Mouse (Mus musculus) naive thymus-derived CD4-positive, alpha-beta T cell, adult 2 months (primary cell): ENCODE results near the gene Kmt2d.

ENCODE experiments used
- DNase-seq: peaks from one replicate; pipeline ENCODE4 v3.0.0-alpha.2; 2011; ENCODE audit warnings: low read depth

The Kmt2d gene

DNA sequence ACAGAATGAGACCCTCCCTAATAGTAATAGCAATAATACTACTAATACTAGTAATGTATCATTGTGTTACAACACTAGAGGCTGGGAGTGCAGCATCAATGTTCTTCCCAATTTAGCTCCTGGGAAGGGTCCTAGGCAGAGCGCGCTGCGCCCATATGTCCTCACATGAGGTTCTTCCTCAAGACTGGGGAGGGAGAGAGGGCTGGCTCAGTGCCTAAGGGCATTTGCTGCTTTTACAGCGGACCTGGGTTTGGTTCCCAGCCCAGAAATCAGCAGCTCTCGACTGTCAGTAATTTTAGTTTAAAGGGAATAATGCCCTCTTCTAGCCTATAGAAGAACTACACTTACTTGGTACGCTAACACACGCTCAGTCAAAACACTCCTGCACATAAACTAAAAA lies 16.5 kb upstream of the Kmt2d start:
- no peak for DNase-seq

DNA sequence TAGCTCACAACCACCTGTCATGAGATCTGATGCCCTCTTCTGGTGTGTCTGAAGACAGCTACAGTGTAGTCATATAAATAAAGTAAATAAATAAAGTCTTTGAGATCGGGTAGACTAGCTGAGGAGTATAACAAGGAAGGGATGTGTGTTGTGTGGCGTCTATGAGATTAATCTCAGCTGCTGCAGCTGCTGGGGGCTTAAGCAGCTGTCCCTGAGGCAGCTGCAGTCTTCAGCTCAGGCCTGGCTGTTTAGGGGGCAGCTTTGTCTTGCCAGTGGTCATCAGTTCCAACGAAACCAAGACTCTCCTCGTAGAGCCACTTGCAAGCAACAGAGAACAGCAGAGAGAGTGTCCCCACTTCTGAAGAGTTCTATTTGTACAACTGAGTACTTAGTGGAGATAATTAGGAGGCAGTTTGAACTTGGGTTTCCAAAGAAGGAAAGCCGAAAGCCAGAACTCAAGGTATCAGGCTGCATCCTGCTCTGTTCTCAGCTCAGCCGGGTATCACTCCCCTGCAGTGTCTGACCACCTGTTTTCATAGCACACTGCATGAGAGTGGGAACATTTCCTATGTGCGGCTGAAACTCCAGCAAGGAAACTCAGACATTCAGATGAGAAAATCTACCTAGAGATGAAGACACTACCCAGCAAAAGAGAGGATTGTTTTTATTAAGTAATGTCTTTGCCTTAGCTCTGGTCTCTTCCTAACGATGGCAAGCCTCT lies 15.8 kb upstream of the Kmt2d start:
- no peak for DNase-seq

DNA sequence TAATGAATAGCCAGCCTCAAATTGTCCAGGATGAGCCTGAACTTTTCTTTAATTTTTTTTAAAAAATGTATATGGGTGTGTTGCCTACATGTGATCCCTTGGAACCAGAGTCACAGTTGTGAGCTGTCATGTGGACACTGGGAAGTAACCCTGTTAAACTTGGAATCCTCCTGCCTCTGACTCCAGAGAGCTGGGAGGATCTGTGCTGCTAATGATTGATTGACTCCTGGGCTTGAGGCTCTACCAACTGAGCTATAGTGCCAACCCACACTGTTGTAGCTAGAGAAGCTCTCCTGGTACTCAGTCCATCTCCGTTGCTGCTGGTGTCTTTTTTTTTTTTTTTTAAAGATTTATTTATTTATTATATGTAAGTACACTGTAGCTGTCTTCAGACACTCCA lies 13.1 kb upstream of the Kmt2d start:
- no peak for DNase-seq

DNA sequence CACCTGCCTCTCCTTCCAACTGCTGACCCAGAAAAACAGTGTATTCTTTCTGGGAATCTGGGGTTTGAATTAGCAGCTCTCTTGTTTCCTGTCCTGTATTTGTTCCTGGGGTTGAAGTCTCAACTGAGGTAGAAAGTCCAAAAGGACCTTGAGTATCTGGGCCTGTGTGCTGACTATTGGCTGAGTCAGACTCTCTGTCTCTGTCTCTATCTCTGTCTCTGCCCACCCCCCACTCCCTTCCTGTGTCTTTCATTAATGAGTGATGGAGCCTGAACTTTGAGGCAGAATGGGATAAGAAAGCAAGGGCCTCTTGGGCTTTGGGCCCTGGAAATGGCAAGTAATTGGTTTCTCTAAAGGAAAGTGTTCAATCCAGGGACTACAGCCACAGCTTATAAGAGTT lies 12.7 kb upstream of the Kmt2d start:
- no peak for DNase-seq

DNA sequence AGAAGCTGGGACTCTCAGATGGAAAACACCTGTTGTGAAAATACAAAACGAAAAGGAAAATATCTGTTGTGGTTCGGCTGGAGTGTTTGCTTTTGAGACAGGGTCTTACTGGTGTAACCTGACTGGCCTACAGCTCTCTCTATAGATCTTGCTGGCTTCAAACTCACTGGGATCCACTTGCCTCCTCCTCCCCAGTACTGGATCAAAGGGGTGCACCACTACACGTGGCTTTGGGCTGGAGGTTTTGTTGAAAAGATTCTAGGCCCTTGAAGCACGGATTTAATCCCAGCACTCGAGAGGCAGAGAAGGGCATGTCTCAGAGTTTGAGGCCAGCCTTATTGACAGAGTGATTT lies 10.6 kb upstream of the Kmt2d start:
- no peak for DNase-seq

DNA sequence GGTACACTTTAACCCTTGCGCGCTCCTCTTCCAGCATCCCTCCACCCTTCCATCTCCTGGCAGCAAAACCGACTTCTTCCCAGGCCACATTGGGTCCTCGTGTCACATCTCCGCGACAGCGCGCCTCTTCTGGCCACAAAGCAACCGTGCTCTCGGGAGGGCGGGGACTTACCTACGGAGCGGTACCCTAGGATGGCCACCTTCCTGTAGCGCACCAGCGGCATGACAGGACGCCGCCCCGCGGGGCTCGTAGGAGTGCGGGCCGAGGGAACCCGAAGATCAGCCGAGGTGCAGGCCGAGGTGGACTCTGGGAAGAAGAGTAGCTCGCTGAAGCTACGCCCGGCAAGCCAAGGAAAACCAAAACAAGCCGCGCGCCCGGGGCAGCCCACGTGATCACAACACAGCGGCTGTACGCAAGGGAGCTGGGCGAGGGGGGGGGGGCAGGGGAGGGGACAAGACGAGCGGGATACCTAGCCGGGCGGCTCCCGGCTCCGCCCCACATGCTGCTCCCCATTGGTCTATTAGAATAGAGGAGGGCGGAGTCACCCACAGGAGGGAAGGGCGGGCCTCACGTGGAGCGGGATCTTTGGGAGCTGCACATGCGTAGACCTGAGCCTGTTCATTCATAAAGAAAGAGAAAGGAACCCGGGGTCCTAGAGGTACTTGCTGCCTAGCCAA lies 10.1 kb upstream of the Kmt2d start:
- peak; percentile 95 for DNase-seq

DNA sequence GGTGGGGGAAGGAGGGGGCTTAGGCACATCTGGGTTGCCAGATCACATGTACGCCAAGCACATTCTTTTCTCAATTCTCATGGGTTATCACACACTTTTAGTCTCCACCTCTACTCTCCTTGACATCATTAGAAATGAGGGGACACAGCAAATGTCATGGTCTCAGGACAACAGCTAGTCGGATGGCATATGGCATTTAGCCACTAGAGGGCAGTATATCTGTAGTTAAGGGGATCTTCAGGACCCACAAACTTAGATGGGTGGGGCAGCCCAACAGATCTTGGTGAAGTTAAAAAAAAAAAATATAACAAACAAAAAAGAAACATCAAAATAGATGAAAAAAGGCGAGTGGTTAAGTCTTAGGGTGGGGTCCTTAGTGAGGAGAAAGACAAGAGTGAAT lies 6.3 kb upstream of the Kmt2d start:
- DNase-seq: peak; percentile 89

DNA sequence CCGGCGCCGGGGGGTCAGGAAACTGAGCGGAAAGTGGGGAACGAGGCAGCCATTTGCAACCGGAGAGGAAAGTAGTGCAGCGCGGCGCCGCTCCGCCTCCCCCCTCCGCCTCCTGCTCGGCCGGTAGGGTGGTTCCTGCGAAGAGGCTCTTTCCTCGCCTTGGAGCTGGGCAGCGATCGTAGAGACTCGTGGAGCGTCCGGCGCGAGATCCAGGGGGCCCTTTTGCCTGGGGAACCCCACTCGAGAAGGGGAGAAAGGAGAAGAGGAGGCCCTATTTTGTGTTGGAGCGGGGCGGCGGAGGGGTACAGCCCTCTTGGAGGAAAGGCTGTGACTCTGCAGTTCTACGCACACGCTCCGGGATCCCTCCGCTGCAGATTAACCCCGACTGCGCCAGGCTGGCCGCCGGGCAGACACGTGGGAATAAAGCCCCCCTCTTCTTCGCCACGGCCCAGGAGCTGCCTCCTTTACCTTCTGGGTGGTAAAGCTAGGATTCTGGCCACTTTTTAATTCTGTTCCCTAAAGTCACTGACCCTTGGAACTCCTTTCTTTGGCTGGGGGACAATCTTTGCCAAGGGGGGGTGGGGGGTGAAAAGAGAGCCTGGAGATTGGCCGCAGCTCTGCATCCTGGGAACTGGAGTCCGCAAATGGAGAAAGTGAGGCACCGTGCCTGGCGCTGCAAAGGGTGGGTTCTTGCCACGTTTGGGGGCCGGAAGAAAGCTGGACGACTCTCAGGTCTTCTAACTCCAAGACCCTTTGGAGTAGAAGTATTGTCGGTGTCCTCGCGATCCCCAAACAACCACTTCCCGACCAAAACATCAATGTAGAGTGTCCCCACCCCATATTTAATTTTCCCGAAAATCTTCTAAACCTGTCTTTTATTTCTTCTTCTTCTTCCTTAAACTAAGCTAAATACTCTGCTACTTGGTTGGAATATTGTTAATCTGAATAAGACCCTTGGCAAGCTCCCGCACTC lies 1.2 kb upstream of the Kmt2d start:
- DNase-seq: peak; percentile 96

DNA sequence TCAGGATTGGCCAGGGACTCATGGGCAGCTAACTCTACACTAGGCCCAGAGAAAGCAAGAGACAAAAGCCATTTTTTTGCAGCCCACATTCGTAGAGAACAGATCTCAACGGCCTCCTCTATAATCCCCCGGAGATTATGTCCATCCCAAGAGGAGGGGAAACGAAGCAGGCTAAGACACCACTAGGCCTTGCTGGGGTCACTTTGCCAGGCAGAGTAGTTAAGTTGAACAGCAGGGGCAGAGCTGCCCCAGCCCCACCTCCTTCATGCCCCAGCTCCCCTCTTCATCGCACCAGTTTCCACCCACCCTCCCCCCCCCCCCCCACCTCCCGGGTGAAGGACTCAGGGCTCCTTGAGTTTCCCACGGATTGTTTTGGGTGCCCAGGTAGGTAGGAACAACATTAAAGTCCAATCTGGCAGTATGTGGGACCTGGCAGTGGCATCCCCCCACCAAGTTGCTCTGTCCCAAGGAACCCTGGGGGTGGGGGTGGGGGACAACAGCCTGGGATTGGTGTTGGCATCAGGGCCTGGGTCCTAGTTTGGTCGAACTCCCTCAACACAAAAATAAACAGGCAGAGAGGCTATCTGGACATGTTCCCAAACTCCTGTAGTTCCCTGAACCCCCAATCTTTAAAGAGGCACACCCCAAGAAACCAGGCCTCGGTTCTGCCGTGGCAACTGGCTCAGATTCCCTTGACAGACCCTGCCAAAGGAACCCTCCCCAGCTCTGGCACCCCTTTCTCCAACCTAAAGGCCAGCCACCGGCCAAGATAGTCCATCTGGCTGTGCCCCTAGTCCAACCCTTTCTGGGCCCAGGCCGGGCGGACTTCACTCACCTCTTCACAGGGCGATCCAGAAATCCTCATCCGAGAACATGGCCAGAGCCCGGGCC lies 580 bp downstream of the Kmt2d start:
- DNase-seq: no peak

DNA sequence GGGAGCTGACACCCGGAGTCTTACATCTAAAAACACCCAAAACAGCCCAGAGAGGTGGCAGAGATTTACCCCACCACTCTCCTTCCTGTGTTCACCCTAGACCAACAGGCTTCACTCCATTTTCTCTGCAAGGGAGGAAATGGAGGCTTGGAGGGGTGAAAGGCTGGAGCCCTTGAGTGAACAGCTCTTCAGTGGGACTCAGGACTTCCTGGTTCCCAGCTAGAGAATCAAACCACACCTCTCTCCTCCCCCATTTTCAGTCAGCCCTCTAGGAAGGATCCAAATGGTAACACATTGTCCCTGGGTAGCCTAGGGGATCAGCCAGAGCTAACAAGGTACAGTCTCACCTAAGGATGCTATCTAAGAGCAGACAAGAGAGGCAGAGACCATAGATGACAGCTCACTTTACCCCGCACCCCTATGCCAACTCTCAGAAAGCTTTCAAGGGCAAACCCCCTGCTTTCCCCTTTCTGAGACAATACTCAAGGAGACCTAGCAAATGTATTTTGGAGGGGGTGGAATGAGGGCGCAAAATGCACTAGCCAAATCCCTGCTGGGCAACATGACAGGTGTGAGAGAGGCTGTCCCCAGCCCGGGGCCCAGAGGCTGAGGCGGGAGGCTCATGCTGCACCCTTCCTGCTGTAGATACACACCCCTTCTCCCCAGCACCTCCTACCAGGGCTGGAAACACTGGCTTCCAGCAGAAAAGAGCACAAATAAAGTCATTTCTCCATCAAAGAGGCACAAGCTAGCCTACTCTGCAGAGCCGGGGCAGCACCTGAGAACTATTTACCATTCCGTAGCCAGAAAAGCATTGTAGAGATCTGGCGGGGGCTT lies 1.4 kb downstream of the Kmt2d start:
- DNase-seq: peak; percentile 54

DNA sequence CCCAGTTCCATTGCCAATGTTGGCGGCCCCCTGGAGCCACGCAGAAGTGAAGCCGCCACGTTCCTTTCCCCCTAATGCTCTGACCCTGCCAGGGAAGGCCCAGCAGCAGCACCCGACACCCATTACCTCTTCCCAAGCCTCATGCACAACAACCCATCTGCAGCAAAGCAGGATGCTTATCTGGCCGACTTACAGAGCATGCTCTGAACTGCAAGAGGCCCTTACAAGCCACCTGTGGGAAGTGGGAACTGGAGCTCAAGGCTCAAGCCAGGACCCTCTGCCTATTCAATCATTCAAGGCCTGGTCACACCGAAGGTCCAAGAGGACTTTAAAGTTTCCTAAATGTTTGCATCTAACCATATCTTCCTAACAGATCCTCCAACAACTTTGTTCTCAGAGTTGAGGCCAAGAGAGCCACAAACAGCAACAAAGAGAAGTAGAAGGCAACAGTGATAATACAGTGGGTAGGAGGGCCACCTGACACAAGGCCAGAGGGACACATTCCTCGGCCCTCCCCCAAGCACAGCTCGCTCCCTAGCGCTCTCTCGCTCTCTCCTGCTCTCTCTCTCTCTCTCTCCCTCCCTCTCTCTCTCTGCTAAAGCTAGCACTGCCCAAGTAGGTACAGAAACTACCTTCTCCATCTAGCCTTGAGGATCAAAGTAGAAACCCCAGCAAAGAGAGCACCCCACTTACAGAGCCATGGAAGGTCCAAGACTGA lies 2.5 kb downstream of the Kmt2d start:
- DNase-seq: no peak

DNA sequence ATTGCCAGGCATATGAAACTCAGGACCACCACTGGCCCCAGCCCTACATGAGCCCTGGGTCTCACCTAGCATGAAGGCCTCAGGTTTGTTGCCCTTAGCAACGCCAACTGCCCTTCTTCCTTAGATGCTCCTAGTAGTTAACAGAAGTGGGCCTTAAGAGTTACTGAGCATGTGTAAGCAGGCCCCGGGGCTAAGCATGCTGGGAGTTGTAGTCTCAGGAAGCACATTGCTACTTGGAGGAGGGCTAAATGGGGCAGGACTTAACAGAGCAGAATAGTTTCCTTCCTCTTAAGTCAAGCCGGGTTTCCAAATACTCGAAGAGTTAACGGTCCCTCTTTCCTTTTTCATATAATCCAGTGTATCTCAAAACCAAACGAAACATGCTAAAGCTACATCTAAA lies 3.7 kb downstream of the Kmt2d start:
- DNase-seq: peak; percentile 78

DNA sequence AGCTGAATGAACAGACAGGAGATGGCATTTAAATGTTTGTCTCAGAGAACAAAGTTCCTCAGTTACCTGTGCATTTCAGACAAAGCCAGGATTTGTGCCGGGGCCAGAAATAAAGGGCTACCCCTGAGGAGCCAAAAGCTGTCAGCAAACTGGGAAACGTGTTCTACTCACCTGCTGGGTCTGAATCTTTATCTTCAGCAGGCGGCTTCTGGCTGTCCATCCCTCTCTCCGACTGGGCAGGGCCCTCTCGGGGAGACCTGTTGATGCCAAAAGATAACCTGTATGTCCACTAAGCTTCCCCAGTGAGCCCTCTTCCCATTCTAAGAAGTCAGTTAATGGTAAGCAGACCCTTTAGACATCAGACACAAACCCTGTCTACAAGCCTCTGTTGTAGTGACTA lies 4.5 kb downstream of the Kmt2d start:
- no peak for DNase-seq

DNA sequence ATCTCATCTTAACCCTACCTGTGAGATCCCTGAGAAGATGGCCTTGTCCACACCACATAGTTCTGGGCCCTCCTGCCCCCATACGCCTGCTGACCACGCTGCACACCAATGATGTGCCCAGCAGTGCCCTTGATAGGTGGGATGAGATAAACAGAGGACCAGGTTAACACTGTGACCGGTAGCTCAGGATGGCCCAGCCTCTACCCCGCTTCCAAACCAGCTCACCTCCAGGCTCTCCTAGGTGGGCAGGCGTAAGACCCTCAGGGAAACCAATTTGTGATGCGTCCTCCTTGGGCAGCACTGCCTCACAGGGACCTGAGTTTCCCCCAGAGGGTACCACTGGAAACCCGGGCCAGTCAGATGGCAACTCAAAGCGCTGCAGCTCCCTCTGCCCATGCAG lies 5.2 kb downstream of the Kmt2d start:
- no peak for DNase-seq

DNA sequence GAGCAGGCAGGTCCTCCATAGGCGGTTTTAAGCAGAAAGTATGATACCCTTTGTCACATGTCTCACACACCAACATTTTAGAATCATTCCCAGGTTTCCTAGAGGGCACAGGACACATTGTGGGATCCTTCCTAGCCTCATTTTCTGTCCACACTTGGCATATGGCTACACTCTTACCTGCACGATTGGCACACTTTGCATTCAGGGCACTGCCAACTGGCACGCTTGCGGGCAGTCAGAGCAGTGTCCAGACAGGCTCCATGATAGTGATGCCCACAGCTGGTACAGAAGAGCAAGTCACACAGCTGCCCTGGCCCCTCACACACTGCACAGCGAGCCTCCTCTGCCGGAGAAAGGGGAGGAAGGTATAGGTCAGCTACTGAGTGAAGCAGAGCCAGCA lies 6.1 kb downstream of the Kmt2d start:
- DNase-seq: no peak

DNA sequence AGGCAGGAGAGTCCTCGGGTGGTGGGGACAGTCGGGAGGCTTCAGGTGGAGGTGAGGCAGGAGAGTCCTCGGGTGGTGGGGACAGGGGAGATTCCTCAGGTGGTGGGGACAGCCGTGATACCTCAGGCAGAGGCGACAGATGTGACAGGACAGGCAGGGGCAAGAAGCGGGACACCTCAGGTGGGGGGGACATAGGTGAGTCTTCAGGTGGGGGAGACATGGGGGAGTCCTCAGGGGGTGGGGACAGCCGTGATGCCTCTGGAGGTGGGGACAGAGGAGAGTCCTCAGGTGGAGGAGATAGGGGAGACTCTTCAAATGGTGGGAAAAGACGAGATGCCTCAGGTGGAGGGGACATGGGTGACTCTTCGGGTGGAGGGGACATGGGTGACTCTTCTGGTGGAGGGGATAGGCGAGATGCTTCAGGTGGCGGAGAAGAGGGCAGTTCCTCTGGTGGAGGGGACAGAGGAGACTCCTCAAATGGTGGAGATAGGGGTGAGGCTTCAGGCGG lies 7.5 kb downstream of the Kmt2d start:
- DNase-seq: no peak

DNA sequence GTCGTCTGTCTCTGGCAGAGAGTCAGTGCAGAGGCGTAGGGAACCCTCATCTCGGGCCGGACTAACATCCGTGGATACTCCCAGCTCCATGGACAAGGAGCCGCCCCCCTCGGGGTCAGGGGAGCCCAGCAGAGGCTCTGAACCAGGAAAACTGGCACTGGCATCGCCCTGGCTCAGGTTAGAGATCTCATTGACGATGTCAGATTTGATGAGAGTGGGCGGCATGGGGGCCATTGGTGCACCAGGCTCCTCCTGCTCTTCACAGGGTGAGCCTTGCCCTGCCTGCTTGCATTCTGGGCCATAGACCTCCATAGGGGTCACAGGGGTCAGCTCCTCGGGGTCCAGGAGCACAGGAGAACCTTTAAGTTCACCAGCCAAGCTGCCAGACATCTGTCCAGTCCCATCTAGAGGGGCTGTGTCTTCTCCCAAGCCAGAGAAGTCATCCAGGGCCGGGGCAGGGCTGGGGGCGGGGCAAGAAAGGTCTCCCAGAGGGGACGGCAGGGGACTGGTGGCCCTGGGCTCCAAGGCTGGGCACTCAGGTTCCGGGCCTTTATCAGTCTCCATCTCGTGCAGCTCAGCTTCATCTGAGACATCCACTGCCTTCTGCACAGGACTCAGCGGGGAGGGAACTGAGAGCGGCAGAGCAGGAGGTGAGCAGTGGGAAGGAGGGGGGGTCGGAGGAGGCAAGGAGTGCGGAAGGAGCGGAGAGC lies 9.1 kb downstream of the Kmt2d start:
- no peak for DNase-seq

DNA sequence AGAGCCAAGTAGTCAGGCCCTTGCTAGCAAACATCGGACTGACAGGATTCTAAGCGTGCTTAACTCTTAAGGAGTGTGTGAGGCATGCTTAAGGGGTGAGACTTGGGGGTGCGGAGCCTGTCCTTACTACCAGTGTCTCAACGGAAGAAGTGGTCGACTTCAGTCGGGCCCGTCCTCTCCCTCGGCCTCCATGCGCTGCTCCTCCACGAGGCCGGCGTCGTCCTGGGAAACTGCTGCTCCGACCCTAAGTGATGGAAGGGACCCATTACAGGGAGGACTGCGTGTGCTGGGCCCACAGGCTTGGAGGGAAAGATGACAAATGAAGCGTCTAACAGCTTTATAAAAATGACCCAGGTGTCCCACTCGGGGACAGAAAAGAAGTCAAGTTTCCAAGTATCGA lies 10.1 kb downstream of the Kmt2d start:
- no peak for DNase-seq

DNA sequence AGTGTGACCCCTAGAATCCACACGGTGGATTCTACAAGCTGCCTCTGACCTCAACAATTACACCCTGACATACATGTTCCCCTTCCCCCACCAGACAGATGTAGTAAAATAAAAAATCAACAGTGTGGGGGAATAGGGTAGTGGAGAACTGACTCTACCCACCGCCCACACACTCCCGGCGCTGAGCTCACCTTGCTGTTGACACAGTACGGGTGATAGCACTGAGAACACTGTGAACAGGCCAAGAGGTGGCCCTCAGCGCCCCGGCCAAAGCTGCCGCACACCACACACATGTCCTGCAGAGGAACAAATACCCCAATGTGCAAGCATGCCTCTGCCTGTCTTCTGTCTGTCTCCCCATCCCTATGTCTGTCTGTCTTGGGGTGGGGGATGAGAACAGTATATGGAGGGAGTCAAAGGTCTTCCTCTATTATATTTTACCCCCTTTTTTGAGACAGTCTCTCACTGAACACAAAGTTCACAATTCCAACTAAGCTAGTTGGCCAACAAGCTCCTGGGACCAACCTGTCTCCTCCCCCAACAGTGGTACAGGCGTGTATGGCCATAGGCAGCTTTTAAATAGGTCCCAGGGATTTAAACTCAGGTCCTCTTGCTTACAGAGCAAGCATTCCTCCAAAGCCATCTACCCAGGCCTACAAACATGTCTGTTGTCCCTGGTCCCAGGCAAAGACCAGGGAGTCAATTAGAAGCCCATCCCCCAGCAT lies 11.5 kb downstream of the Kmt2d start:
- DNase-seq: no peak
